Mouse (Mus musculus) megakaryocyte-erythroid progenitor cell, adult 5 weeks (primary cell): ENCODE results near the gene Ggt6. TPM values are rescaled to one million over a fixed set of nuclear protein-coding genes. Genes with fewer than 3 reads are reported as not detected.

Experiments
- polyA plus RNA-seq: library from polyadenylated mRNA; stranded (reverse); fragments of >175 nt; gene quantifications from 2 replicates; pipeline ENCODE4 v1.2.3, GENCODE M21; 2012

Gene Ggt6
- not detected in 2 replicates for polyA plus RNA-seq

DNA sequence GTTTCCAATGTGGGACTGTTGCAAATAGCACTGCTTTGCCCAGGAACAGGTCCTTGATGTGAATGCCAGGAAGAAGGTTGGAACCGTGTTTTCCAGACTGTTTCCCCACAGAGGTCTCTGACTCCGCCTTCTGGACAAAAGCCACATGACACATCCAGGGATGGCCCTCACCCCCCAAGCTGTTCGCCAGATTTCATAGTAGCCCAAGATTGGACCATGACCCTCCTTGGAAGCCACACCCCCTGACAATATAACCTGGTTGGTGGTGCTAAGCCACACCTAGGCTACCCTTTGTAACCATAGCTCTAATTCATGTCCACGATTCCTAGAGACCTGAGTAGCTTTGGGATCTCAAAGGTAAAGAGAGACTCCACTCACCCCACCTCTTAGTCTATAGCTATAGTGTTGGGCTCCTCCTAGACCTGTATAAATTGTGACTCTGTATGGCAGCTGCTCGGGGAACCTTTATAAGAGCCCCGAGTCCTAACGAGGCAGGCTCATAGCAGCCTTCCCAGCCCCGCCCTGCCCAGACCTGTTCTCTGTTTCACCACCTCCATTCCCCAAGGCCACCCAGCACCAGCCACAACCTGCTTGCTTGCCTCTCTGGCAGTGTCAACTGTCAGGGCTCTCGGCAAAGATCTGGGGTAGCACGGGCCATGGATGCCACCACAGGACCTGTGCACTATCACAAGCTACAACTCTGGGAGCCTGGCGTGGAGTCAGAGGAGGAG lies at the start of gene Ggt6:
TSS of gene Ggt6 (plus strand) at position 564 of the 731 bp plus-strand sequence.

DNA sequence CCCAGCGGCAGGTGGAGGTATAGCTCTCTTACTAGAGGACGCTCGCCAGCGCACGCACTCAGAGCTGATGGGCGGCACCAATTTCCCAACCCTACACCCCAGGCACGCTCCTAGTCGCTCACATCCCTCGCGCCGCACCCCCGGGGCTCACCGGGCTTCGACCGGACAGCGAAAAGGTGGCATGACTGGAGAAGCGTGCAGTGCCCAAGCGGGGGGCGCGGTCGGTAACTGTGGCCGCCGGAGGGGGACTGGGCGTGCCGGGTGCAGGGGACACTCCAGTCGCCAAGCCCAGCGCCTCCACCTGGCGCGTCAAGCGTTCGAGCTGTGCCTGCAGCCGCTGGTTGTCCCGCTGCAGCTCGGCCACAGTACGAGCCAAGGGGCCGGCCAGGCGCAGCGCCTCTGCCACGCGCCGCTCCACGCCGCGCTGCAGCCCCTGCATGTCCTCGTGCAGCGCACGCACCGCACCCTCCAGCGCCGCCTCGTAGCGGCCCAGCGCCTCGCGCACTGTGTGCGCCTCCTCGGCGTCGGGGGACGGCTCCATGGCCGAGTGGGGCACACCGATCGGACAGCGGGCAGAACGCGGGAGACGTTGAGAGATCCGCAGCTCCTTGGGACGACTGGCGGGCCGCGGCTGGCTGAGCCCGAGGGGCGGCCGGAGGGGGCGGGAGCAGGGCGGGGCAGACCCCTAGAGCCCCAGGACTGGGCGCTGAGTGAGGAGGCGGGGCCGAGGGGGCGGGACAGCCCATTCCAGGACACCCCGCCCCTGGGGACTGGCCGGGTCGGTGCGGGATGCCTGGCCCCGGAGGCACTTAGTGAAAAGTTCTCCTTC lies 24.0 kb upstream of the Ggt6 start, which contains the start of gene Smtnl2:
TSS of gene Smtnl2 (minus strand) at position 621 of the 829 bp plus-strand sequence.

DNA sequence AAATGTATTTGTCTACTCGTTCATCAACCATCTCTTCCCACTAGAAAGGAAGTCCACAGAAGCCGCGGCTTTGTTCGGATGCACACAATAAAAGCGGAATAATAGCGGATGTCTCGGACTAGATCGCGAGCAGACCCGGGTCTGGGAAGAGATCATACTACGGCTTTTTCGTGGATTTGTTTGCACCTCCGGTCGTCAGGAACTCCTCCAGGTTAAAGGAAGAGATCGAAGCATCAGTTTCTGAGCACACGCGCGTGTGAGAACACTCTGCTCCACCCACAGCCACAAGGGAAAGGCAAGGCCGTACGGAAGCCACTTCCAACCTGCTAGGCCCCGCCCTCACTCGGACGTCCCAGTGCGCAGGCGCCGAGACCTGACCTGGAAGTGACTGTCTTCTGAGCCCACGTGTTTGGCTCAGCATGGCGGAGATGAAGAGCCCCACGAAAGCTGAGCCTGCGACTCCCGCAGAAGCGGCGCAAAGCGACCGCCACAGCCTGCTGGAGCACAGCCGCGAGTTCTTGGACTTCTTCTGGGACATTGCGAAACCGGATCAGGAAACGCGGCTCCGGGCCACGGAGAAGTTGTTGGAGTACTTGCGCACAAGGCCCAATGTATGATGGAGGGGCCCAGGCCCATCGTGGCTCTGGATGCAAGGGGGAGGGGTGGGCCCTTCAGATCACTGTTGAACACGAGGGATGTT lies 5.8 kb downstream of the Ggt6 start, which contains the start of gene Mybbp1a:
TSS of gene Mybbp1a (plus strand) at position 391 of the 700 bp plus-strand sequence.

Other genes starting within 250 kb of the Ggt6 start
- gene Gm43951, start 228.7 kb upstream of the Ggt6 start, polyA plus RNA-seq, result 0.12 and 0.52 TPM in 2 replicates
- gene 4933427D14Rik, start 228.1 kb upstream of the Ggt6 start, polyA plus RNA-seq, result 2.5 and 3.0 TPM in 2 replicates
- 23.9 and 31.2 TPM in 2 replicates for gene Txndc17, start 228.0 kb upstream of the Ggt6 start, polyA plus RNA-seq
- gene Med31, start 219.9 kb upstream of the Ggt6 start, polyA plus RNA-seq, result 0.78 and 1.3 TPM in 2 replicates
- gene Slc13a5, start 168.3 kb upstream of the Ggt6 start, polyA plus RNA-seq, result not detected in 2 replicates
- gene Xaf1, start 133.9 kb upstream of the Ggt6 start, polyA plus RNA-seq, result 0.88 and 2.0 TPM in 2 replicates
- not detected in 2 replicates for gene Fbxo39, start 121.1 kb upstream of the Ggt6 start, polyA plus RNA-seq
- gene Tekt1, start 73.1 kb upstream of the Ggt6 start, polyA plus RNA-seq, result 0.04 TPM in 1 of 2 replicates, not detected in the other
- 1.1 and 1.3 TPM in 2 replicates for gene Smtnl2, start 23.8 kb upstream of the Ggt6 start, polyA plus RNA-seq
- gene Mybbp1a, start 5.8 kb downstream of the Ggt6 start, polyA plus RNA-seq, result 139 and 185 TPM in 2 replicates
- gene Spns2, start 54.4 kb downstream of the Ggt6 start, polyA plus RNA-seq, result 46.8 and 84.9 TPM in 2 replicates
- 94.8 and 98.0 TPM in 2 replicates for gene Spns3, start 115.0 kb downstream of the Ggt6 start, polyA plus RNA-seq
- 21.4 and 22.3 TPM in 2 replicates for gene Ube2g1, start 171.8 kb downstream of the Ggt6 start, polyA plus RNA-seq